Mouse (Mus musculus) embryonic facial prominence, embryonic 14.5 days (tissue): Measurements from ENCODE around the gene Rnf128. TPM values are rescaled to one million over a fixed set of nuclear protein-coding genes. Genes with fewer than 3 reads are reported as not detected.
"Not testable (repeated sequence)": the region's sequence is repeated elsewhere in the genome, so short reads cannot be mapped to it uniquely, and the experiment has no call there.

Experiments
- ATAC-seq: fragments of 200-750 bp; cut with Nextera tagmentation; 2 replicates; pipeline ENCODE4 v1.8.0; 2017; ENCODE audit warnings: low read depth, moderate number of reproducible peaks, moderate TSS enrichment
- DNase-seq: peaks from one replicate; pipeline ENCODE4 v3.0.0-alpha.2; 2015; ENCODE audit warnings: low spot score
- H3K27ac ChIP-seq: fragments of 300-500 bp; sonication (generic); replicated peaks from 2 replicates; pipeline ENCODE4 v1.5.1; 2014; ENCODE audit warnings: low read depth, mild to moderate bottlenecking, low read length, moderate library complexity
- H3K27me3 ChIP-seq: fragments of 300-500 bp; sonication (generic); replicated peaks from 2 replicates; pipeline ENCODE4 v1.6.1; 2014; ENCODE audit warnings: low read length; ENCODE audit not compliant: control insufficient read depth, insufficient read depth
- H3K36me3 ChIP-seq: fragments of 300-500 bp; sonication (generic); 2 replicates; pipeline ENCODE4 v1.6.1; 2014; ENCODE audit warnings: low read length, mixed read lengths; ENCODE audit not compliant: control insufficient read depth, insufficient read depth
- H3K4me1 ChIP-seq: fragments of 300-500 bp; sonication (generic); 2 replicates; pipeline ENCODE4 v1.6.1; 2014; ENCODE audit warnings: antibody characterized with exemption, low read length; ENCODE audit not compliant: control insufficient read depth, insufficient read depth
- H3K4me2 ChIP-seq: fragments of 300-500 bp; sonication (generic); 2 replicates; pipeline ENCODE4 v1.6.1; 2014; ENCODE audit warnings: low read depth, mild to moderate bottlenecking, low read length, moderate library complexity, mixed read lengths
- H3K4me3 ChIP-seq: fragments of 300-500 bp; sonication (generic); 2 replicates; pipeline ENCODE4 v1.5.1; 2014; ENCODE audit warnings: low read depth, mild to moderate bottlenecking, low read length
- H3K9ac ChIP-seq: fragments of 300-500 bp; sonication (generic); 2 replicates; pipeline ENCODE4 v1.6.1; 2014; ENCODE audit warnings: low read depth, mild to moderate bottlenecking, low read length, moderate library complexity, mixed read lengths
- H3K9me3 ChIP-seq: fragments of 300-500 bp; sonication (generic); 2 replicates; pipeline ENCODE4 v1.6.1; 2016; ENCODE audit warnings: low read length; ENCODE audit not compliant: control insufficient read depth
- WGBS: fragments of 180-500 bp; shearing (Covaris S2); extraction: QIAGEN DNeasy Blood & Tissue Kit; methylation state at CpG from one replicate; pipeline ENCODE4 v1.1.7; 2014; 5-methylcytosine and 5-hydroxymethylcytosine counted together
- polyA plus RNA-seq: library from polyadenylated mRNA; unstranded; fragments of >200 nt; fragmentation: Nextera tagmentation; extraction: Ambion mirVana; gene quantifications from 2 replicates; pipeline ENCODE4 v1.2.1, GENCODE M21; 2014

Gene Rnf128
- polyA plus RNA-seq, 1 experiment from 2014 or later: 9.1 TPM

- WGBS: 73% methylated on average over 2 of the region's 2 CpGs
- H3K4me2 ChIP-seq: not testable (repeated sequence)
Observed at GRCm38 (mm10) chrX:139586676-139587075, 23.6 kb downstream of the Rnf128 start.

GRCm38 (mm10) chrX:139596404-139596803 is 33.3 kb downstream of the Rnf128 start:
- H3K9me3 ChIP-seq: no peaks in the 10 kb centered on the region
- H3K9ac ChIP-seq: no peak overlapping the region
- no peak overlapping the region for H3K27ac ChIP-seq
- DNase-seq (no peak), ATAC-seq (no peak)
- H3K36me3 ChIP-seq: no peaks in the 10 kb centered on the region
- no peak overlapping the region for H3K4me2 ChIP-seq
- H3K27me3 ChIP-seq: no peaks in the 10 kb centered on the region
- 82% methylated on average over 6 of the region's 6 CpGs for WGBS
- H3K4me3 ChIP-seq: no peak overlapping the region
- H3K4me1 ChIP-seq: no peaks in the 10 kb centered on the region

More at GRCm38 (mm10) chrX:139586676-139587075, 23.6 kb downstream of the Rnf128 start:
- H3K9me3 ChIP-seq, H3K36me3 ChIP-seq, DNase-seq, H3K27me3 ChIP-seq, H3K9ac ChIP-seq, ATAC-seq, H3K4me3 ChIP-seq, H3K4me1 ChIP-seq, H3K27ac ChIP-seq: not testable (repeated sequence)

- H3K4me1 ChIP-seq: no peaks in the 10 kb centered on the region
- peak; percentile 89 for DNase-seq
- no peak overlapping the region for H3K27ac ChIP-seq
- 23% methylated on average over 31 of the region's 44 CpGs for WGBS
- ATAC-seq: peak; percentile 98
- H3K9ac ChIP-seq: peak overlapping the region; percentile 60
- H3K4me2 ChIP-seq: peak overlapping the region; percentile 73
- H3K36me3 ChIP-seq: no peaks in the 10 kb centered on the region
- H3K27me3 ChIP-seq: peaks cover 34% of the 10 kb centered on the region
- H3K9me3 ChIP-seq: no peaks in the 10 kb centered on the region
- H3K4me3 ChIP-seq: peak overlapping the region; percentile 54
Observed at GRCm38 (mm10) chrX:139610033-139610764, 47.1 kb downstream of the Rnf128 start.

- no peak overlapping the region for H3K27ac ChIP-seq
- peak overlapping the region; percentile 60 for H3K9ac ChIP-seq
- peaks cover 34% of the 10 kb centered on the region for H3K27me3 ChIP-seq
- H3K9me3 ChIP-seq: no peaks in the 10 kb centered on the region
- WGBS: 16% methylated on average over 9 of the region's 54 CpGs
- no peaks in the 10 kb centered on the region for H3K4me1 ChIP-seq
- ATAC-seq (peak; percentile 73), DNase-seq (no peak)
- H3K36me3 ChIP-seq: no peaks in the 10 kb centered on the region
- peak overlapping the region; percentile 54 for H3K4me3 ChIP-seq
- H3K4me2 ChIP-seq: peak overlapping the region; percentile 73
Observed at GRCm38 (mm10) chrX:139610765-139611300, 47.7 kb downstream of the Rnf128 start.

- no peak overlapping the region for H3K9ac ChIP-seq
- WGBS: 69% methylated on average over 2 of the region's 2 CpGs
- H3K4me2 ChIP-seq: no peak overlapping the region
Observed at GRCm38 (mm10) chrX:139614761-139615160, 51.6 kb downstream of the Rnf128 start.

GRCm38 (mm10) chrX:139622071-139622470 is 59.0 kb downstream of the Rnf128 start:
- Histone ChIP-seq H3K27me3 (0 out of 2 replicates have a peak, but pooled peaks cover 2% of the 10 kb centered on the region), H3K36me3 (no peaks in the 10 kb centered on the region), H3K4me3 (no peak overlapping the region), H3K4me2 (no peak overlapping the region), H3K9ac (no peak overlapping the region), H3K9me3 (no peaks in the 10 kb centered on the region), H3K27ac (no peak overlapping the region), H3K4me1 (no peaks in the 10 kb centered on the region)
- WGBS: 80% methylated on average over 3 of the region's 4 CpGs
- DNase-seq: no peak
- ATAC-seq: no peak

More at GRCm38 (mm10) chrX:139614761-139615160, 51.6 kb downstream of the Rnf128 start:
- Histone ChIP-seq H3K36me3 (no peaks in the 10 kb centered on the region), H3K4me1 (no peaks in the 10 kb centered on the region), H3K27me3 (peaks cover 25% of the 10 kb centered on the region), H3K9me3 (no peaks in the 10 kb centered on the region), H3K4me3 (no peak overlapping the region), H3K27ac (no peak overlapping the region)
- DNase-seq: no peak
- ATAC-seq: no peak

GRCm38 (mm10) chrX:139634758-139635157 is 71.6 kb downstream of the Rnf128 start:
- DNase-seq (no peak), ATAC-seq (no peak)
- no peak overlapping the region for H3K4me2 ChIP-seq
- no peaks in the 10 kb centered on the region for H3K4me1 ChIP-seq
- H3K36me3 ChIP-seq: no peaks in the 10 kb centered on the region
- no peaks in the 10 kb centered on the region for H3K9me3 ChIP-seq
- H3K9ac ChIP-seq: no peak overlapping the region
- 72% methylated on average over 4 of the region's 4 CpGs for WGBS
- peaks cover 1% of the 10 kb centered on the region; the same call in 1 of the 2 replicates for H3K27me3 ChIP-seq
- no peak overlapping the region for H3K4me3 ChIP-seq
- no peak overlapping the region for H3K27ac ChIP-seq

- H3K9ac ChIP-seq: no peak overlapping the region
- no peak for ATAC-seq
- H3K4me1 ChIP-seq: no peaks in the 10 kb centered on the region
- no peaks in the 10 kb centered on the region for H3K9me3 ChIP-seq
- H3K4me2 ChIP-seq: no peak overlapping the region
- no peaks in the 10 kb centered on the region for H3K36me3 ChIP-seq
- no peak for DNase-seq
- H3K27me3 ChIP-seq: peaks cover 6% of the 10 kb centered on the region; the same call in 1 of the 2 replicates
- H3K27ac ChIP-seq: no peak overlapping the region
- WGBS: 55% methylated on average over 2 of the region's 2 CpGs
- H3K4me3 ChIP-seq: no peak overlapping the region
Observed at GRCm38 (mm10) chrX:139639744-139640143, 76.6 kb downstream of the Rnf128 start.

GRCm38 (mm10) chrX:139640418-139640817 is 77.3 kb downstream of the Rnf128 start:
- DNase-seq: no peak
- no peak overlapping the region for H3K27ac ChIP-seq
- H3K4me3 ChIP-seq: no peak overlapping the region
- no peak for ATAC-seq
- no peaks in the 10 kb centered on the region for H3K4me1 ChIP-seq
- H3K36me3 ChIP-seq: no peaks in the 10 kb centered on the region
- H3K9me3 ChIP-seq: no peaks in the 10 kb centered on the region
- H3K27me3 ChIP-seq: peaks cover 6% of the 10 kb centered on the region; the same call in 1 of the 2 replicates
- H3K4me2 ChIP-seq: no peak overlapping the region
- H3K9ac ChIP-seq: no peak overlapping the region
